Mouse (Mus musculus): Measurements from ENCODE around the gene Sele.
"Not testable (repeated sequence)": the region's sequence is repeated elsewhere in the genome, so short reads cannot be mapped to it uniquely, and the experiment has no call there.

Gene Sele

GRCm38 (mm10) chr1:164047934-164048333 is at the start of gene Sele:
Gene Sele, plus strand, starts transcription at chr1:164048234.
- DNase-seq = no peak

- DNase-seq = no peak
These were observed 46.1 kb upstream of the Sele start for GRCm38 (mm10) chr1:164001831-164002452.

DNA sequence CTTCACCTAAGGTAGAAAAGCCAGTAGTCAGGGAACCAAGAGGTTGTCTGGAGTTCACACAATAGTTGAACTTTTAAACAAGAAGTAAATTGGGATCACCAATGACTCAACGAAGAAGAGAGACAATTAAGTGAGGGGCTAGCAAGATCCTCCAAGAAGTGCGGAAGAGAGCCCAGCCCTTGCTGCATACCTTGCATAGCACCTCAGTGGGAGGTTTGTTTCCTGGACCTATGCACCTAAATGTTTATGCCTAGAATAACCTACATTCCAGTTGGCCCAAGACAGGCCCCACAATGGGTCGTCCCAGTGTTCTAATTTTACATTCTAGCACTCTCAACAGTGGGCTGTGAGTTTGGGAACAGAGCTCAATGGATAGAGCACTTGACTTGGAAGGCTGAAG is 43.7 kb upstream of the Sele start:
- DNase-seq = no peak

- DNase-seq = peak; percentile 21
These were observed 38.8 kb upstream of the Sele start for GRCm38 (mm10) chr1:164009235-164009634.

DNA sequence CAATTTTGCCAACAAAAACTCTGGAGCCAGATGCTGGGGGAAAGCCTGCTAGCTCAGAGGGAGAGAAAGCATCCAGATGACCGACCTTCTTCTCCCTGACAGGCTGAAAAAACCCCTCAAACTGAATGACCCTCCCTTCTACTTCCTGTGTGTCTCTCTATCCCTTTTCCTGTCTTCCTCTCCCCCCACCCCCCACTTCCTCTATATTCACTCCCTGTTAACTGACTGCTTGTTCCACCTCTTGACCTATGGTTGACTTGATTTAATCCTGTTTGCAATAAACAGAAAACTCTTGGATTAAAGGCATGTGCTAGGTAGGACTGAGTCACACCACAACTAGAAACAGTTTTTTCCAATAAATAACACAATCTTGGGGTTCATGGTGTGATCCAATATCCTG is 33.4 kb upstream of the Sele start:
- no peak for DNase-seq

GRCm38 (mm10) chr1:164018221-164018896 is 29.7 kb upstream of the Sele start:
- peak; percentile 23 for DNase-seq

GRCm38 (mm10) chr1:164019789-164020188 is 28.2 kb upstream of the Sele start:
- no peak for DNase-seq

GRCm38 (mm10) chr1:164020746-164021145 is 27.3 kb upstream of the Sele start:
- not testable (repeated sequence) for DNase-seq

DNA sequence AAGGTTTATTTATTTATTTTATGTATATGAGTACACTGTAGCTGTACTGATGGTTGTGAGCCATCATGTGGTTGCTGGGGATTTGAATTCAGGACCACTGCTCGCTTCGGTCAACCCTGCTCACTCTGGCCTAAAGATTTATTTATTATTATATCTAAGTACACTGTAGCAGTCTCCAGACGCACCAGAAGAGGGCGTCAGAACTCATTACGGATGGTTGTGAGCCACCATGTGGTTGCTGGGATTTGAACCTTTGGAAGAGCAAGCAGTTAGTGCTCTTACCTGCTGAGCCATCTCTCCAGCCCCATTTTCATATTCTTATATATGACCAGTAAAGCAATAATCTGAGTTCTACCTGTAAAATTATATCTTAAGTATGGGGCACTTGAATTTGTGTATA is 25.9 kb upstream of the Sele start:
- DNase-seq = not testable (repeated sequence)

GRCm38 (mm10) chr1:164025685-164026084 is 22.3 kb upstream of the Sele start:
- DNase-seq = no peak

DNA sequence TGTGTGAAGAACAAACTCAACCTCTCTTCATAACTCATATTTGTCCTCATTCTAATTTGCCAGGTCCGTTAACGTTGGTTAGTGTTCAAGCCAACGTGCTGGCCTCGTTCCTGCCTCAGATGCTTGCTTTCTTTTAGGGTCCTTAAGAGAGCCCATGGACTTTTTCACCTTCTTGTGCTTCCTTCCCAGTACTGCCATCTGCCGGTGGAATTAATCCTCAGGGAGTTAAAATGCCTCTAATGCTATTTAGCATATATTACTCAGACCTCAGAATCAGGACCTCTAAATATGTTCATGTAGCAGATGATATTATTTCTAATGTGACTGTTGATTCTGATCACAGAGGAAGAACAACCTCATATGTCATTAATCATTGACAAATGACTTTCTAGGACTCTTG is 20.6 kb upstream of the Sele start:
- DNase-seq = peak; percentile 47

GRCm38 (mm10) chr1:164040385-164041135 is 7.5 kb upstream of the Sele start:
- no peak for DNase-seq

- DNase-seq = peak; percentile 75
These were observed 4.5 kb upstream of the Sele start for GRCm38 (mm10) chr1:164043549-164043948.

DNA sequence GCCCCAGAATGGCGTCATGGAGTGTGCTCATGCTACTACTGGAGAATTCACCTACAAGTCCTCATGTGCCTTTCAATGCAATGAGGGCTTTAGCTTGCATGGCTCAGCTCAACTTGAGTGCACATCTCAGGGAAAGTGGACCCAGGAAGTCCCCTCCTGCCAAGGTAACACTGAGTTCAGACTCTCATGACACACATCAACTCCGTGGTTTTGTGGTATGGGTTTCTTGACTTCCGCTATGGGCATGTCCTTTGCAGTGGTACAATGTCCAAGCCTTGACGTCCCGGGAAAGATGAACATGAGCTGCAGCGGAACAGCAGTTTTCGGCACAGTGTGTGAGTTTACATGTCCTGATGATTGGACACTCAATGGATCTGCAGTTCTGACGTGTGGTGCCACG is 5.5 kb downstream of the Sele start:
- DNase-seq = no peak

DNA sequence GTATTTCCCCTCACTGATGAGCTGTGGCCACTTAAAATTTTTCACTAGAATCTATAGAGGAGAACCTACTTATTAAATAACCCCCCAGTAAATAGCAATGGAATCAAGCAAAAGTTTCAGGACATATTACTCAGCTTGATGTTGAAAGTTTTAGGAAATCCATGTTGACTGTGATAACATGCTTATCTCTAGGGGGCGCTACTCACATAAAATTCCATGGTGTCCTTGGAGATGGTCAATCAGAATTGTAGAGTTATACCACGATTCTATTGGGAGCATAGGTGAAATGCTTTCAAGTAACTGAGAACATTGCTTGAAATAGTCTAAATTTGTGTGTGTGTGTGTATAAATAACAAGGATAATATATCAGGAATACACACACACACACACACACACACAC is 6.8 kb downstream of the Sele start:
- DNase-seq = no peak

- DNase-seq = no peak
These were observed 12.0 kb downstream of the Sele start for GRCm38 (mm10) chr1:164060071-164060470.

GRCm38 (mm10) chr1:164061278-164061677 is 13.2 kb downstream of the Sele start:
- peak; percentile 32 for DNase-seq

GRCm38 (mm10) chr1:164061925-164062324 is 13.9 kb downstream of the Sele start, which contains the start of gene Sell:
Gene Sell, plus strand, starts transcription at chr1:164061982.
- DNase-seq = no peak

DNA sequence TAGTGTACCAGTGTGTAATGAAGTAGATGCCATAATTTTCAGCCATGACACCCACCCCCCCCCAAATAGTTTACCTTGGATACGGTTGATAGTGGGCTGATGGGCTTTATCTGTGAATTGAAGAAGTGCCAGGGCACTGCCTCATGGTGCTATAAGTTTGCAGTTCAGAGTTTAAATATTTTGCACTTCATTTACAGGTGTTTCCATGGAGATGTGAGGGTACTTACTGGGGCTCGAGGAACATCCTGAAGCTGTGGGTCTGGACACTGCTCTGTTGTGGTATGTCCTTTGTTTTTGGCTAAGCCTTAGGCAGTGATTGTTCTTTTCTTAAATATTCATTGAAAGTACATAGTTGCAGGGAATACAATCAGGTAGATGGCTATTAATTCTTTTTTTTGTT is 14.8 kb downstream of the Sele start:
- DNase-seq = no peak

DNA sequence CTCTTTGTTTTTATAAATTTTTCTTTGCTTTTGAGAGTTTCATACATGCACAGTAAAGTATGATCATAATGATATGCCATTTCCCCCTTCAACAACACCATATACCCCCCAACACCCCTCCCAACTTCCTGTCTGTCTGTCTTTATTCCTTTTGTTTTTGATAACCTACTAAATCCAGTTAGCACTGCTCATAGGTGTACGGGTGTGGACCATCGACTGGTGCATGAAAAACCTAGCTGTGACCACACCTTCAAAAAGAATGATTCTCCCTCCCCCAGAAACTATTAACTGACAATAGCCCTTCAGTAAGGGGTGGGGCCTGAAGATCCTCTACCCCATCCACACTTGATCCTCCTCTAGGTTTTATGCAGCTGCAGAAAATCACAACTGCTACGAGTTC is 15.7 kb downstream of the Sele start:
- no peak for DNase-seq

DNA sequence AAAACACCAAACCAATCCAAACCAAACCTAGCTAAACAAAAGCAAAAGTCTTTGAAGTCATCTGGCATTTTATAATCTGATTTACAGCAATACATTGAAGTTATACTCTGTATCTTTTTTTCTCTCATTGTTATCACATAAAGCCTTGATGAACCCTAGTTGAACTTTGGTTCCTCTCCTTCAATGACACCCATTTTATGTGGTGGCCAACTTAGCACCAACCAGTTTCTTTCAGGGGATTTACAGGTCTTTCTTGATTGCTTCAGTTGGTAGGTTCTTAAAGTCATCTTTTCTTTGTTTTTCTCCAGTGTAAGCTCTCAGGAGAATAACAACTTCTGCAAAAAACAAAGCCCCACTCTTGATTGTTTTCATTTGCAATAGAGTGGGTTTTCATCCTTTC is 21.2 kb downstream of the Sele start:
- no peak for DNase-seq

DNA sequence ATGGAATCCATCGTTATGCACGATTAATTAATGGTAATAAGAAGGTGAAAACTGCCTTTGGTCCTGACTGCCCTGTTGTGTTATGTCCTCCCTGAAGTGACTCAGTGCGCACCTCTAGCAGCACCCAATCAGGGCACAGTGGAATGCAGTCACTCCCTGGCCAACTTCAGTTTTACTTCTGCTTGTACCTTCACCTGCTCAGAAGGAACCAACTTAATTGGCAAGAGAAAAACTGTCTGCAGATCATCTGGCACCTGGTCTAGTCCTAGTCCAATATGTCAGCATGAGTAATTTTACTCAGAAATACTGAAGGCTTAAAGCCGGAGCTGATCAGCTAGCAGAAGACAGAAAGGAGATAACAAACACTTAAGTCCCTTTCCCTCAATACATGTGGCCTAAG is 22.4 kb downstream of the Sele start:
- no peak for DNase-seq

- DNase-seq = no peak
These were observed 23.1 kb downstream of the Sele start for GRCm38 (mm10) chr1:164071111-164071510.

DNA sequence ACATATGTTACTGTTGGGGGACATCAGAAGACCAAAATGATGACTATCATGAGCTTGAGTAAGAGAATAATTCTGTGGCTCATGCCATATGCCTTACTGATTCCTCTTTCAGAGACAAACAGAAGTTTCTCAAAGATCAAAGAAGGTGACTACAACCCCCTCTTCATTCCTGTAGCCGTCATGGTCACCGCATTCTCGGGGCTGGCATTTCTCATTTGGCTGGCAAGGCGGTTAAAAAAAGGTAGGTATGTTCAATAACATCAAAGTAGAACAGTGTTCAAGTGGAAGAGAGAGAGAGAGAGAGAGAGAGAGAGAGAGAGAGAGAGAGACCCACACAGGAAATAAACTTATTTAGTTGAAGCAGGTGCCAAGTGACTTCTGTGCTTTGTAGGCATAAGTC is 24.0 kb downstream of the Sele start:
- DNase-seq = no peak

All from kidney, adult 9 months (tissue).